Mouse (Mus musculus): ENCODE measurements around the gene Dicer1. TPM values are rescaled to one million over a fixed set of nuclear protein-coding genes. Genes with fewer than 3 reads are reported as not detected.

The Dicer1 gene
- total and polyA plus RNA-seq, 3 experiments: 14.6 to 25.9 TPM; not detected in 1

- no peaks in the 10 kb centered on the region for H3K9me3 ChIP-seq (replicated peaks; ENCODE audit: insufficient read depth, low read length)
- no peak overlapping the region for H3K27ac ChIP-seq (ENCODE audit: control insufficient read depth, low read depth, low read length)
- no peaks in the 10 kb centered on the region for H3K36me3 ChIP-seq (ENCODE audit: control insufficient read depth in 1 of 2, insufficient read depth in 2 of 2, low read length in 2 of 2)
- no peak for DNase-seq (ENCODE audit: low read depth, low spot score)
- H3K4me1 ChIP-seq (ENCODE audit: control insufficient read depth in 1 of 2, insufficient read depth in 2 of 2, low read length in 2 of 2): no peaks in the 10 kb centered on the region
- no peaks in the 10 kb centered on the region for H3K79me2 ChIP-seq (ENCODE audit: control insufficient read depth, insufficient read depth, low read length, poor library complexity)
- H3K27me3 ChIP-seq (ENCODE audit: control insufficient read depth in 1 of 2, insufficient read depth in 2 of 2, low read length in 2 of 2): no peaks in the 10 kb centered on the region
- H3K4me3 ChIP-seq (ENCODE audit: control insufficient read depth in 1 of 2, insufficient read depth in 1 of 2, low read depth in 2 of 2, low read length in 2 of 2): no peak overlapping the region
- no peak overlapping the region for H3K9ac ChIP-seq (ENCODE audit: control insufficient read depth, low read depth, low read length, poor library complexity, severe bottlenecking)
- TF ChIP-seq MYC (IDR thresholded peaks at IDR 0.05; ENCODE audit: low read depth, low read length) (no peak), BHLHE40 (IDR thresholded peaks at IDR 0.05; ENCODE audit: borderline replicate concordance, low read depth, low read length) (no peak), USF1 (IDR thresholded peaks at IDR 0.05; ENCODE audit: low read depth, low read length) (no peak), KAT2A (conservative IDR thresholded peaks at IDR 0.05; ENCODE audit: low read depth, low read length) (no peak), EP300 (IDR thresholded peaks at IDR 0.05; ENCODE audit: low read depth in 1 of 2, low read length in 2 of 2) (no peak), RAD21 (IDR thresholded peaks at IDR 0.05; ENCODE audit: low read depth, low read length) (no peak), CTCF (IDR thresholded peaks at IDR 0.05 in 2 of 3, conservative IDR thresholded peaks at IDR 0.05 in 1 of 3; ENCODE audit: control insufficient read depth in 1 of 3, insufficient read depth in 1 of 3, low read depth in 2 of 3, low read length in 3 of 3, poor library complexity in 1 of 3, severe bottlenecking in 1 of 3) (no peak), GABPA (IDR thresholded peaks at IDR 0.05; ENCODE audit: low read depth, low read length) (no peak), CHD1 (IDR thresholded peaks at IDR 0.05; ENCODE audit: low read depth, low read length) (no peak), TBP (IDR thresholded peaks at IDR 0.05; ENCODE audit: low read depth, low read length) (no peak), RCOR1 (IDR thresholded peaks at IDR 0.05; ENCODE audit: low read depth, low read length) (no peak), HCFC1 (IDR thresholded peaks at IDR 0.05; ENCODE audit: low read depth, low read length) (no peak)
Measured at GRCm38 (mm10) chr12:104677371-104677924, 74.3 kb downstream of the Dicer1 start.

GRCm38 (mm10) chr12:104676535-104677370 lies 75.0 kb downstream of the Dicer1 start:
- no peak overlapping the region for H3K27ac ChIP-seq (ENCODE audit: control insufficient read depth, low read depth, low read length)

More at GRCm38 (mm10) chr12:104676535-104677370, 75.0 kb downstream of the Dicer1 start:
- H3K4me1 ChIP-seq (ENCODE audit: control insufficient read depth in 1 of 2, insufficient read depth in 2 of 2, low read length in 2 of 2): no peaks in the 10 kb centered on the region
- H3K36me3 ChIP-seq (ENCODE audit: control insufficient read depth in 1 of 2, insufficient read depth in 2 of 2, low read length in 2 of 2): no peaks in the 10 kb centered on the region
- DNase-seq (ENCODE audit: low read depth, low spot score): no peak
- no peak overlapping the region for H3K4me3 ChIP-seq (ENCODE audit: control insufficient read depth in 1 of 2, insufficient read depth in 1 of 2, low read depth in 2 of 2, low read length in 2 of 2)
- no peaks in the 10 kb centered on the region for H3K27me3 ChIP-seq (ENCODE audit: control insufficient read depth in 1 of 2, insufficient read depth in 2 of 2, low read length in 2 of 2)
- H3K79me2 ChIP-seq (ENCODE audit: control insufficient read depth, insufficient read depth, low read length, poor library complexity): no peaks in the 10 kb centered on the region
- H3K9me3 ChIP-seq (replicated peaks; ENCODE audit: insufficient read depth, low read length): no peaks in the 10 kb centered on the region
- H3K9ac ChIP-seq (ENCODE audit: control insufficient read depth, low read depth, low read length, poor library complexity, severe bottlenecking): no peak overlapping the region
- TF ChIP-seq USF1 (IDR thresholded peaks at IDR 0.05; ENCODE audit: low read depth, low read length) (no peak), ZMIZ1 (IDR thresholded peaks at IDR 0.05; ENCODE audit: low read depth, low read length) (no peak), UBTF (IDR thresholded peaks at IDR 0.05; ENCODE audit: borderline replicate concordance, insufficient read depth, low read depth, low read length) (no peak), BHLHE40 (IDR thresholded peaks at IDR 0.05; ENCODE audit: borderline replicate concordance, low read depth, low read length) (no peak), MAFK (IDR thresholded peaks at IDR 0.05; ENCODE audit: borderline replicate concordance, low read depth, low read length) (no peak), JUND (IDR thresholded peaks at IDR 0.05; ENCODE audit: low read depth, low read length) (no peak), SMC3 (IDR thresholded peaks at IDR 0.05; ENCODE audit: low read depth, low read length) (no peak), NELFE (IDR thresholded peaks at IDR 0.05; ENCODE audit: low read depth, low read length) (no peak), TBP (IDR thresholded peaks at IDR 0.05; ENCODE audit: low read depth, low read length) (no peak), KAT2A (conservative IDR thresholded peaks at IDR 0.05; ENCODE audit: low read depth, low read length) (no peak), ZNF384 (IDR thresholded peaks at IDR 0.05; ENCODE audit: low read depth, low read length) (no peak), GABPA (IDR thresholded peaks at IDR 0.05; ENCODE audit: low read depth, low read length) (no peak), MXI1 (IDR thresholded peaks at IDR 0.05; ENCODE audit: low read depth, low read length) (no peak), RCOR1 (IDR thresholded peaks at IDR 0.05; ENCODE audit: low read depth, low read length) (no peak), RAD21 (IDR thresholded peaks at IDR 0.05; ENCODE audit: low read depth, low read length) (no peak), POLR2AphosphoS2 (IDR thresholded peaks at IDR 0.05; ENCODE audit: low read length) (no peak), USF2 (IDR thresholded peaks at IDR 0.05; ENCODE audit: borderline replicate concordance in 1 of 2, insufficient read depth in 1 of 2, low read depth in 1 of 2, low read length in 2 of 2) (no peak), NRF1 (IDR thresholded peaks at IDR 0.05; ENCODE audit: insufficient read depth, low read depth, low read length, poor library complexity, severe bottlenecking) (no peak), MAZ (IDR thresholded peaks at IDR 0.05; ENCODE audit: low read depth, low read length) (no peak)

All from MEL (cell line).